Comparison of ENCODE assay signal across 19 mouse cellular contexts in the genomic region with DNA sequence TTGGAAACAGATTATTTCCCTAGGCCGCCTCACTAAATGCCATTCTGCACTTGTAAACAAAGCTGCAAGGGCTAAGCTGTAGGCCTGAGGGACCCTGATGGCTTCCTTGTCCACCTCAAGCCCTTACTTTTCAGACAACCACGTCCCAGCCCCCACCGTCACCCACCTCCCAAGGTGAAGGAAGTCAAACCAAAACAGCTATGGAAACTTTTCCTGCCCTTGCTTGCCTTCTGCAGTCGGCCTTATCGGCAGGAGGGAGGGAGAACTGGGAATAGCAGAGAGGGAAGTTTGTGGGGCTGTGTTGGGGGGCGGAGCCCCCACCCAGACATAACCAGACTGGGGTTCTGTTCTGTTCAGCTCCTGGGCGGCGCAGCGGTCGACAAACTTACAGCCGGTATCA. TPM values are rescaled to one million over a fixed set of nuclear protein-coding genes. Genes with fewer than 3 reads are reported as not detected.
DNase-seq lines count a peak whose midpoint lies in the region; ATAC-seq and TF ChIP-seq lines count a peak whose summit lies in the region.
"Had no signal": no experiment of that assay in that cellular context is flagged by ENCODE, and none has a peak within 500 bp of the region (broad histone marks: within the 10 kb centered on the region; RNA-seq: fewer than 3 reads in every experiment).

No protein-coding gene starts in this region.

- peak overlapping the region; percentile 65 for H3K9ac ChIP-seq in kidney, embryonic 16.5 days (replicated peaks; ENCODE audit: low read length)
- no peak overlapping the region for H3K9ac ChIP-seq in intestine, postnatal 0 days (ENCODE audit: low read depth, low read length)
- H3K9ac ChIP-seq in forebrain, embryonic 15.5 days (replicated peaks) = no peak overlapping the region
- H3K9ac ChIP-seq: hindbrain, embryonic 14.5 days; liver, embryonic 15.5 days had no signal

- no peak for TF ChIP-seq POLR2A in small intestine, adult 2 months (IDR thresholded peaks at IDR 0.05; ENCODE audit: low read depth, low read length)

- ATAC-seq in kidney, embryonic 16.5 days (ENCODE audit: low FRiP score, low TSS enrichment) = no peak
- no peak for ATAC-seq in intestine, postnatal 0 days
- no peak for ATAC-seq in forebrain, embryonic 15.5 days (replicated peaks)
- ATAC-seq: activated CD4-positive, CD25-positive, alpha-beta regulatory T cell, adult 4 months; forebrain, embryonic 14.5 days had no signal

- no peak for TF ChIP-seq CTCF in intestine, postnatal 0 days (IDR thresholded peaks at IDR 0.05; ENCODE audit: low read depth)
- TF ChIP-seq CTCF in small intestine, adult 2 months (IDR thresholded peaks at IDR 0.05; ENCODE audit: extremely low read depth, insufficient read length, insufficient replicate concordance, low read depth, low read length) = no peak

- peak overlapping the region; percentile 86 for H3K27ac ChIP-seq in kidney, embryonic 16.5 days (ENCODE audit: low read length)
- H3K27ac ChIP-seq in intestine, postnatal 0 days (ENCODE audit: low read depth, low read length) = no peak overlapping the region
- no peak overlapping the region; the same call in 1 of the 2 replicates for H3K27ac ChIP-seq in small intestine, adult 2 months (ENCODE audit: insufficient read depth, low read depth, low read length)
- no peak overlapping the region for H3K27ac ChIP-seq in forebrain, embryonic 15.5 days (replicated peaks)
- H3K27ac ChIP-seq: hindbrain, embryonic 14.5 days; liver, embryonic 15.5 days had no signal

- no peaks in the 10 kb centered on the region for H3K9me3 ChIP-seq in kidney, embryonic 16.5 days (ENCODE audit: low read length)
- no peaks in the 10 kb centered on the region for H3K9me3 ChIP-seq in intestine, postnatal 0 days (ENCODE audit: control insufficient read depth)
- H3K9me3 ChIP-seq in forebrain, embryonic 15.5 days = no peaks in the 10 kb centered on the region
- H3K9me3 ChIP-seq: liver, embryonic 15.5 days had no signal

- H3K27me3 ChIP-seq in kidney, embryonic 16.5 days (ENCODE audit: insufficient read depth, low read length) = peaks cover 42% of the 10 kb centered on the region
- peaks cover 96% of the 10 kb centered on the region for H3K27me3 ChIP-seq in intestine, postnatal 0 days (replicated peaks; ENCODE audit: control insufficient read depth, insufficient read depth, low read length)
- peaks cover 72% of the 10 kb centered on the region for H3K27me3 ChIP-seq in small intestine, adult 2 months (ENCODE audit: control insufficient read depth, insufficient read depth, low read length)
- peaks cover 96% of the 10 kb centered on the region for H3K27me3 ChIP-seq in forebrain, embryonic 15.5 days

- 16% methylated on average over 11 of the region's 11 CpGs for WGBS in kidney, embryonic 16.5 days
- WGBS in intestine, postnatal 0 days = 8% methylated on average over 11 of the region's 11 CpGs
- WGBS in small intestine, adult 2 months = 6% methylated on average over 11 of the region's 11 CpGs
- WGBS in forebrain, embryonic 15.5 days = under 1% methylated on average over 11 of the region's 11 CpGs

- H3K4me1 ChIP-seq in kidney, embryonic 16.5 days (ENCODE audit: insufficient read depth, low read length) = peaks cover 63% of the 10 kb centered on the region
- no peaks in the 10 kb centered on the region for H3K4me1 ChIP-seq in intestine, postnatal 0 days (replicated peaks; ENCODE audit: control insufficient read depth, insufficient read depth, low read length)
- H3K4me1 ChIP-seq in small intestine, adult 2 months (ENCODE audit: control insufficient read depth, insufficient read depth, insufficient read length, low read length) = no peaks in the 10 kb centered on the region
- H3K4me1 ChIP-seq in forebrain, embryonic 15.5 days = peaks cover 5% of the 10 kb centered on the region; the same call in 1 of the 2 replicates
- H3K4me1 ChIP-seq: liver, embryonic 15.5 days had no signal

- peak overlapping the region; percentile 48 for H3K4me3 ChIP-seq in kidney, embryonic 16.5 days (ENCODE audit: low read length)
- peak overlapping the region; percentile 35; the same call in 1 of the 2 replicates for H3K4me3 ChIP-seq in intestine, postnatal 0 days (ENCODE audit: low read depth, low read length)
- peak overlapping the region; percentile 27; the same call in 1 of the 2 replicates for H3K4me3 ChIP-seq in small intestine, adult 2 months (ENCODE audit: low read depth, low read length)
- H3K4me3 ChIP-seq in forebrain, embryonic 15.5 days = no peak overlapping the region
- H3K4me3 ChIP-seq: liver, embryonic 15.5 days had no signal

- H3K4me2 ChIP-seq in kidney, embryonic 16.5 days (replicated peaks; ENCODE audit: low read depth, low read length) = peak overlapping the region; percentile 63
- peak overlapping the region; percentile 44 for H3K4me2 ChIP-seq in intestine, postnatal 0 days (replicated peaks; ENCODE audit: low read depth)
- no peak overlapping the region for H3K4me2 ChIP-seq in forebrain, embryonic 15.5 days (replicated peaks)
- H3K4me2 ChIP-seq: hindbrain, embryonic 14.5 days; liver, embryonic 15.5 days had no signal

- peak; percentile 39 for DNase-seq in adrenal gland, postnatal 14 days
- no peak for DNase-seq in adrenal gland, postnatal 10 days
- no peak for DNase-seq in kidney, postnatal 10 days
- no peak for DNase-seq in natural killer cell, adult 2 months (ENCODE audit: low spot score in 2 of 2)
- DNase-seq: cerebellum, adult 8-10 months; lung, postnatal 14 days; thymus, postnatal 36 days had no signal

- H3K36me3 ChIP-seq in kidney, embryonic 16.5 days (ENCODE audit: insufficient read depth, low read length) = no peaks in the 10 kb centered on the region
- no peaks in the 10 kb centered on the region for H3K36me3 ChIP-seq in intestine, postnatal 0 days (ENCODE audit: control insufficient read depth, insufficient read depth)
- H3K36me3 ChIP-seq in small intestine, adult 2 months (ENCODE audit: control insufficient read depth, insufficient read depth, low read length) = no peaks in the 10 kb centered on the region
- no peaks in the 10 kb centered on the region for H3K36me3 ChIP-seq in forebrain, embryonic 15.5 days
- H3K36me3 ChIP-seq: liver, embryonic 15.5 days had no signal

RNA-seq across cellular contexts. Expression of gene Hoxc8, which starts 1.8 kb away (rescaled TPM):
- total RNA-seq in adrenal gland, postnatal 14 days (2021) = 19.2 and 20.1 TPM in 2 replicates
- total RNA-seq in adrenal gland, postnatal 10 days (2021) = 10 to 100 TPM; 17.0 to 21.0 TPM
- polyA plus RNA-seq in kidney, embryonic 16.5 days (2015; fragmentation: Nextera tagmentation; extraction: Ambion mirVana) = 6.6 and 9.2 TPM in 2 replicates
- 3.5 and 4.6 TPM in 2 replicates for polyA plus RNA-seq in intestine, postnatal 0 days (2015; fragmentation: Nextera tagmentation; extraction: Ambion mirVana)
- 1.8 TPM in 1 of 2 replicates, not detected in the other for polyA plus RNA-seq in small intestine, adult 2 months (2012; rRNA removed)
- polyA plus RNA-seq in forebrain, embryonic 15.5 days (2015; fragmentation: Nextera tagmentation; extraction: Ambion mirVana) = not detected in 2 replicates
- total RNA-seq: heart, adult 8-10 months; layer of hippocampus, postnatal 25 days; left cerebral cortex, postnatal 25 days had no signal
- polyA plus RNA-seq: forebrain, embryonic 14.5 days; heart, postnatal 0 days had no signal

RNA-seq across cellular contexts. Expression of gene Hoxc6, which starts 5.9 kb away (rescaled TPM):
- 37.4 and 43.2 TPM in 2 replicates for total RNA-seq in adrenal gland, postnatal 14 days (2021)
- total RNA-seq in adrenal gland, postnatal 10 days (2021) = 10 to 100 TPM; 25.1 to 35.7 TPM
- polyA plus RNA-seq in kidney, embryonic 16.5 days (2015; fragmentation: Nextera tagmentation; extraction: Ambion mirVana) = 7.6 and 11.0 TPM in 2 replicates
- polyA plus RNA-seq in intestine, postnatal 0 days (2015; fragmentation: Nextera tagmentation; extraction: Ambion mirVana) = 3.0 and 3.5 TPM in 2 replicates
- polyA plus RNA-seq in small intestine, adult 2 months (2012; rRNA removed) = 0.05 and 5.0 TPM in 2 replicates
- polyA plus RNA-seq in forebrain, embryonic 15.5 days (2015; fragmentation: Nextera tagmentation; extraction: Ambion mirVana) = not detected in 2 replicates
- total RNA-seq: layer of hippocampus, postnatal 25 days; left cerebral cortex, postnatal 25 days had no signal
- polyA plus RNA-seq: activated CD4-positive, CD25-positive, alpha-beta regulatory T cell, adult 4 months; forebrain, embryonic 14.5 days; heart, postnatal 0 days had no signal

RNA-seq across cellular contexts. Expression of gene Hoxc9, which starts 16.0 kb away (rescaled TPM):
- total RNA-seq in adrenal gland, postnatal 14 days (2021) = 1.8 and 2.1 TPM in 2 replicates
- 1 to 10 TPM; 2.4 to 3.2 TPM for total RNA-seq in adrenal gland, postnatal 10 days (2021)
- polyA plus RNA-seq in kidney, embryonic 16.5 days (2015; fragmentation: Nextera tagmentation; extraction: Ambion mirVana) = 7.4 and 9.2 TPM in 2 replicates
- 0.43 and 0.58 TPM in 2 replicates for polyA plus RNA-seq in intestine, postnatal 0 days (2015; fragmentation: Nextera tagmentation; extraction: Ambion mirVana)
- polyA plus RNA-seq in small intestine, adult 2 months (2012; rRNA removed) = 0.22 TPM in 1 of 2 replicates, not detected in the other
- not detected in 2 replicates for polyA plus RNA-seq in forebrain, embryonic 15.5 days (2015; fragmentation: Nextera tagmentation; extraction: Ambion mirVana)
- total RNA-seq: heart, adult 8-10 months; layer of hippocampus, postnatal 25 days; left cerebral cortex, postnatal 25 days had no signal
- polyA plus RNA-seq: activated CD4-positive, CD25-positive, alpha-beta regulatory T cell, adult 4 months; forebrain, embryonic 14.5 days; heart, postnatal 0 days; liver, embryonic 15.5 days had no signal

RNA-seq across cellular contexts. Expression of gene Hoxc5, which starts 25.0 kb away (rescaled TPM):
- total RNA-seq in adrenal gland, postnatal 14 days (2021) = 6.9 and 7.4 TPM in 2 replicates
- 1 to 10 TPM; 5.5 to 6.9 TPM for total RNA-seq in adrenal gland, postnatal 10 days (2021)
- 4.3 and 5.9 TPM in 2 replicates for polyA plus RNA-seq in kidney, embryonic 16.5 days (2015; fragmentation: Nextera tagmentation; extraction: Ambion mirVana)
- 3.4 and 3.9 TPM in 2 replicates for polyA plus RNA-seq in intestine, postnatal 0 days (2015; fragmentation: Nextera tagmentation; extraction: Ambion mirVana)
- polyA plus RNA-seq in small intestine, adult 2 months (2012; rRNA removed) = 0.28 and 1.7 TPM in 2 replicates
- polyA plus RNA-seq in forebrain, embryonic 15.5 days (2015; fragmentation: Nextera tagmentation; extraction: Ambion mirVana) = not detected in 2 replicates
- total RNA-seq: layer of hippocampus, postnatal 25 days; left cerebral cortex, postnatal 25 days had no signal
- polyA plus RNA-seq: activated CD4-positive, CD25-positive, alpha-beta regulatory T cell, adult 4 months; forebrain, embryonic 14.5 days; heart, postnatal 0 days had no signal

RNA-seq across cellular contexts. Expression of gene Hoxc10, which starts 25.6 kb away (rescaled TPM):
- 0.19 and 1.1 TPM in 2 replicates for total RNA-seq in adrenal gland, postnatal 14 days (2021)
- 1 to 10 TPM in 1 of 2 experiments, under 1 TPM in 1; 0.94 to 1.4 TPM for total RNA-seq in adrenal gland, postnatal 10 days (2021)
- polyA plus RNA-seq in kidney, embryonic 16.5 days (2015; fragmentation: Nextera tagmentation; extraction: Ambion mirVana) = 49.0 and 54.0 TPM in 2 replicates
- polyA plus RNA-seq in intestine, postnatal 0 days (2015; fragmentation: Nextera tagmentation; extraction: Ambion mirVana) = 0.25 TPM in 1 of 2 replicates, not detected in the other
- polyA plus RNA-seq in small intestine, adult 2 months (2012; rRNA removed) = not detected in 2 replicates
- polyA plus RNA-seq in forebrain, embryonic 15.5 days (2015; fragmentation: Nextera tagmentation; extraction: Ambion mirVana) = not detected in 2 replicates
- total RNA-seq: heart, adult 8-10 months; layer of hippocampus, postnatal 25 days; left cerebral cortex, postnatal 25 days had no signal
- polyA plus RNA-seq: activated CD4-positive, CD25-positive, alpha-beta regulatory T cell, adult 4 months; forebrain, embryonic 14.5 days; heart, postnatal 0 days; hindbrain, embryonic 14.5 days; liver, embryonic 15.5 days had no signal
